Comparison of ENCODE assay signal across 12 mouse cellular contexts in genomic region chr4:105170811-105171401, GRCm38 (mm10). TPM values are rescaled to one million over a fixed set of nuclear protein-coding genes. Genes with fewer than 3 reads are reported as not detected.
A peak's percentile ranks its signal among the peaks of the same experiment; 100 is the strongest.
DNase-seq lines count a peak whose midpoint lies in the region; ATAC-seq and TF ChIP-seq lines count a peak whose summit lies in the region.
"Had no signal": no experiment of that assay in that cellular context is flagged by ENCODE, and none has a peak within 500 bp of the region (broad histone marks: within the 10 kb centered on the region; RNA-seq: fewer than 3 reads in every experiment).

No protein-coding gene starts in this region.

- H3K4me1 ChIP-seq in cortical plate, adult 2 months (ENCODE audit: control insufficient read depth, insufficient read depth, low read length), result peaks cover 3% of the 10 kb centered on the region; the same call in 1 of the 2 replicates
- peaks cover 25% of the 10 kb centered on the region; the same call in 1 of the 2 replicates for H3K4me1 ChIP-seq in forebrain, postnatal 0 days (ENCODE audit: insufficient read depth)
- peaks cover 38% of the 10 kb centered on the region for H3K4me1 ChIP-seq in midbrain, embryonic 15.5 days

- no peak for TF ChIP-seq CTCF in cortical plate, adult 2 months (IDR thresholded peaks at IDR 0.05; ENCODE audit: extremely low read depth, insufficient read depth, low read length)
- TF ChIP-seq CTCF in forebrain, postnatal 0 days (IDR thresholded peaks at IDR 0.05; ENCODE audit: low read depth), result no peak

- TF ChIP-seq POLR2A in cortical plate, adult 2 months (IDR thresholded peaks at IDR 0.05; ENCODE audit: extremely low read depth, insufficient read depth, low read length), result no peak

- no peak overlapping the region for H3K9ac ChIP-seq in forebrain, postnatal 0 days
- no peak overlapping the region for H3K9ac ChIP-seq in midbrain, embryonic 15.5 days
- H3K9ac ChIP-seq: embryonic facial prominence, embryonic 12.5 days; limb, embryonic 12.5 days had no signal

- WGBS in forebrain, postnatal 0 days, result 14% methylated on average over 9 of the region's 9 CpGs
- 12% methylated on average over 9 of the region's 9 CpGs for WGBS in midbrain, embryonic 15.5 days

- peak; percentile 16 to 35 for DNase-seq in layer of hippocampus, adult 18-20 months (ENCODE audit: low spot score in 2 of 2)
- DNase-seq in layer of hippocampus, postnatal 36 days, result no peak
- peak; percentile 67 for DNase-seq in forebrain, postnatal 0 days
- no peak for DNase-seq in ovary, postnatal 14 days (ENCODE audit: low spot score)
- no peak for DNase-seq in heart, postnatal 4 days

- no peaks in the 10 kb centered on the region for H3K27me3 ChIP-seq in forebrain, postnatal 0 days (ENCODE audit: insufficient read depth, low read length)
- no peaks in the 10 kb centered on the region for H3K27me3 ChIP-seq in midbrain, embryonic 15.5 days (replicated peaks)
- H3K27me3 ChIP-seq: CH12.LX; embryonic facial prominence, embryonic 12.5 days; limb, embryonic 12.5 days had no signal

- peak overlapping the region; percentile 8 for H3K4me2 ChIP-seq in forebrain, postnatal 0 days (ENCODE audit: low read depth)
- H3K4me2 ChIP-seq in midbrain, embryonic 15.5 days, result peak overlapping the region; percentile 32
- H3K4me2 ChIP-seq: embryonic facial prominence, embryonic 12.5 days; limb, embryonic 12.5 days had no signal

- H3K9me3 ChIP-seq in forebrain, postnatal 0 days (ENCODE audit: low read length), result no peaks in the 10 kb centered on the region
- no peaks in the 10 kb centered on the region for H3K9me3 ChIP-seq in midbrain, embryonic 15.5 days
- H3K9me3 ChIP-seq: embryonic facial prominence, embryonic 12.5 days; limb, embryonic 12.5 days had no signal

- H3K4me3 ChIP-seq in cortical plate, adult 2 months (ENCODE audit: insufficient read depth, low read length), result no peak overlapping the region
- H3K4me3 ChIP-seq in forebrain, postnatal 0 days (ENCODE audit: low read depth, low read length), result no peak overlapping the region
- no peak overlapping the region for H3K4me3 ChIP-seq in midbrain, embryonic 15.5 days
- H3K4me3 ChIP-seq: embryonic facial prominence, embryonic 12.5 days; limb, embryonic 12.5 days had no signal

- peak; percentile 86 for ATAC-seq in forebrain, postnatal 0 days
- ATAC-seq in midbrain, embryonic 15.5 days (replicated peaks), result peak; percentile 86
- no peak for ATAC-seq in erythroblast, adult 5-6 weeks (replicated peaks; ENCODE audit: low FRiP score, poor library complexity, severe bottlenecking)

- no peaks in the 10 kb centered on the region for H3K36me3 ChIP-seq in forebrain, postnatal 0 days (ENCODE audit: insufficient read depth)
- no peaks in the 10 kb centered on the region for H3K36me3 ChIP-seq in midbrain, embryonic 15.5 days (replicated peaks)

- peak overlapping the region; percentile 10; the same call in 1 of the 2 replicates for H3K27ac ChIP-seq in cortical plate, adult 2 months (ENCODE audit: insufficient read depth, low read length)
- peak overlapping the region; percentile 41 for H3K27ac ChIP-seq in forebrain, postnatal 0 days (ENCODE audit: low read depth, low read length)
- peak overlapping the region; percentile 79 for H3K27ac ChIP-seq in midbrain, embryonic 15.5 days
- H3K27ac ChIP-seq: embryonic facial prominence, embryonic 12.5 days; limb, embryonic 12.5 days had no signal

RNA-seq across cellular contexts. Expression of gene Plpp3, which starts 13.8 kb away (rescaled TPM):
- 100 to 1,000 TPM; 206 to 214 TPM for total RNA-seq in layer of hippocampus, adult 18-20 months (2021)
- 100 to 1,000 TPM; 185 to 202 TPM for total RNA-seq in layer of hippocampus, postnatal 36 days (2021)
- polyA plus RNA-seq in cortical plate, adult 2 months (2012; rRNA removed), result 258 and 263 TPM in 2 replicates
- 64.8 and 87.3 TPM in 2 replicates for total RNA-seq in forebrain, postnatal 0 days (2014; rRNA removed)
- polyA plus RNA-seq in forebrain, postnatal 0 days (2015; fragmentation: Nextera tagmentation; extraction: Ambion mirVana), result 82.8 and 117 TPM in 2 replicates
- polyA plus RNA-seq in midbrain, embryonic 15.5 days (2015; fragmentation: Nextera tagmentation; extraction: Ambion mirVana), result 66.3 and 81.9 TPM in 2 replicates
- total RNA-seq in heart, postnatal 4 days (2021), result 10 to 100 TPM; 46.0 to 47.7 TPM
- total RNA-seq in erythroblast, adult 5-6 weeks (2015; ENCODE audit: low replicate concordance), result 0.58 TPM in 1 of 2 replicates, not detected in the other
- total RNA-seq in erythroblast, adult 5-6 weeks (2017; ENCODE audit: low replicate concordance), result 0.09 TPM in 1 of 2 replicates, not detected in the other
- total RNA-seq: granulocyte monocyte progenitor cell, adult 5-6 weeks had no signal

Comparison
In these comparisons a context has a peak if more than half of its experiments do, and no peak if none do; other contexts are left out.
1. DNase-seq: peak in layer of hippocampus, adult 18-20 months (2 of 2) and forebrain, postnatal 0 days (single experiment); none in layer of hippocampus, postnatal 36 days (0 of 2), ovary, postnatal 14 days (single experiment) and heart, postnatal 4 days (single experiment).
2. H3K27ac ChIP-seq: peak in every context shown above with its lines; median percentile 79 in midbrain, embryonic 15.5 days; 41 in forebrain, postnatal 0 days; 10 in cortical plate, adult 2 months.
3. RNA of gene Plpp3, which starts 13.8 kb away (total RNA-seq): 206 to 214 TPM in layer of hippocampus, adult 18-20 months, 185 to 202 TPM in layer of hippocampus, postnatal 36 days, 64.8 to 87.3 TPM in forebrain, postnatal 0 days and 46.0 to 47.7 TPM in heart, postnatal 4 days; 0.09 to 0.58 TPM in erythroblast, adult 5-6 weeks; every median in the first group is over 10 times any median in the second.